Mouse (Mus musculus) MEL (cell line): ENCODE measurements around the gene Rbpms2. TPM values are rescaled to one million over a fixed set of nuclear protein-coding genes. Genes with fewer than 3 reads are reported as not detected.

Source experiments
- DNase-seq: peaks from one replicate; pipeline ENCODE4 v3.0.0; 2011; ENCODE audit warnings: low read depth, low spot score
- H3K27ac ChIP-seq: 2 replicates; pipeline ENCODE4 v1.5.1; 2012; ENCODE audit warnings: low read depth, mild to moderate bottlenecking, control low read depth, low read length, moderate library complexity; ENCODE audit not compliant: control insufficient read depth
- H3K27me3 ChIP-seq, 2 experiments: fragments of 150-350 bp in 1 of 2; sonication (generic) in 1 of 2; 2 replicates each; pipeline ENCODE4 v1.6.1; 2012; ENCODE audit warnings: low read length in 2 of 2, mild to moderate bottlenecking in 2 of 2, improper control_type of control experiment in 1 of 2, moderate library complexity in 1 of 2; ENCODE audit not compliant: insufficient read depth in 2 of 2, control insufficient read depth in 1 of 2
- H3K36me3 ChIP-seq, 2 experiments: 2 replicates each; pipeline ENCODE4 v1.6.1; 2012 to 2014; ENCODE audit warnings: low read length in 2 of 2, improper control_type of control experiment in 1 of 2, inconsistent platforms in 1 of 2, mild to moderate bottlenecking in 1 of 2; ENCODE audit not compliant: insufficient read depth in 2 of 2, control insufficient read depth in 1 of 2
- H3K4me1 ChIP-seq, 2 experiments: fragments of 150-350 bp in 1 of 2; sonication (generic) in 1 of 2; 2 replicates each; pipeline ENCODE4 v1.6.1; 2012; ENCODE audit warnings: low read length in 2 of 2, improper control_type of control experiment in 1 of 2, mild to moderate bottlenecking in 1 of 2; ENCODE audit not compliant: insufficient read depth in 2 of 2, control insufficient read depth in 1 of 2
- H3K4me3 ChIP-seq, 2 experiments: fragments of 150-350 bp in 1 of 2; sonication (generic) in 1 of 2; 2 replicates each; pipeline ENCODE4 v1.5.1; 2012; ENCODE audit warnings: low read depth in 2 of 2, low read length in 2 of 2, mild to moderate bottlenecking in 2 of 2, moderate library complexity in 2 of 2, control low read depth in 1 of 2, improper control_type of control experiment in 1 of 2; ENCODE audit not compliant: control insufficient read depth in 1 of 2, insufficient read depth in 1 of 2
- H3K79me2 ChIP-seq: 2 replicates; pipeline ENCODE4 v1.6.1; 2012; ENCODE audit warnings: mild to moderate bottlenecking, low read length, moderate library complexity; ENCODE audit not compliant: control insufficient read depth, poor library complexity, insufficient read depth
- H3K9ac ChIP-seq: 2 replicates; pipeline ENCODE4 v1.6.1; 2012; ENCODE audit warnings: low read depth, mild to moderate bottlenecking, control low read depth, low read length, moderate library complexity; ENCODE audit not compliant: control insufficient read depth, poor library complexity, severe bottlenecking
- H3K9me3 ChIP-seq: fragments of 150-350 bp; sonication (generic); replicated peaks from 2 replicates; pipeline ENCODE4 v1.6.1; 2012; ENCODE audit warnings: mild to moderate bottlenecking, low read length, improper control_type of control experiment, moderate library complexity; ENCODE audit not compliant: insufficient read depth
- CHD1 ChIP-seq: IDR thresholded peaks from 2 replicates; pipeline ENCODE4 v1.6.1; 2012; ENCODE audit warnings: low read depth, mild to moderate bottlenecking, inconsistent platforms, low read length, improper control_type of control experiment
- ETS1 ChIP-seq: IDR thresholded peaks from 2 replicates; pipeline ENCODE4 v1.6.1; 2012; ENCODE audit warnings: low read depth, mild to moderate bottlenecking, inconsistent platforms, low read length, improper control_type of control experiment, moderate library complexity
- GABPA ChIP-seq: IDR thresholded peaks from 2 replicates; pipeline ENCODE4 v1.6.1; 2012; ENCODE audit warnings: low read depth, mild to moderate bottlenecking, inconsistent platforms, low read length, improper control_type of control experiment, moderate library complexity
- GATA1 ChIP-seq: IDR thresholded peaks from 2 replicates; pipeline ENCODE4 v1.6.1; 2011; ENCODE audit warnings: low read depth, low read length, improper control_type of control experiment
- KAT2A ChIP-seq: conservative IDR thresholded peaks from 2 replicates; pipeline ENCODE4 v1.6.1; 2012; ENCODE audit warnings: low read depth, low read length, improper control_type of control experiment, inconsistent platforms
- MAZ ChIP-seq: IDR thresholded peaks from 2 replicates; pipeline ENCODE4 v1.6.1; 2012; ENCODE audit warnings: low read depth, mild to moderate bottlenecking, inconsistent platforms, low read length, improper control_type of control experiment
- MYB ChIP-seq: IDR thresholded peaks from 2 replicates; pipeline ENCODE4 v1.6.1; 2011; ENCODE audit warnings: mild to moderate bottlenecking, low read depth, low read length, improper control_type of control experiment
- MYC ChIP-seq: IDR thresholded peaks from 2 replicates; pipeline ENCODE4 v1.6.1; 2011; ENCODE audit warnings: low read depth, mild to moderate bottlenecking, low read length, improper control_type of control experiment, moderate library complexity
- POLR2A ChIP-seq, 2 experiments: IDR thresholded peaks; 2 replicates each; pipeline ENCODE4 v1.6.1; 2011 to 2012; ENCODE audit warnings: low read length in 2 of 2, mild to moderate bottlenecking in 2 of 2, control low read depth in 1 of 2, improper control_type of control experiment in 1 of 2, low read depth in 1 of 2, moderate library complexity in 1 of 2; ENCODE audit not compliant: control insufficient read depth in 1 of 2, insufficient read depth in 1 of 2, poor library complexity in 1 of 2
- RAD21 ChIP-seq: IDR thresholded peaks from 2 replicates; pipeline ENCODE4 v1.6.1; 2011; ENCODE audit warnings: mild to moderate bottlenecking, low read depth, low read length, improper control_type of control experiment
- RCOR1 ChIP-seq: IDR thresholded peaks from 2 replicates; pipeline ENCODE4 v1.6.1; 2012; ENCODE audit warnings: low read depth, mild to moderate bottlenecking, inconsistent platforms, low read length, improper control_type of control experiment
- TBP ChIP-seq: IDR thresholded peaks from 2 replicates; pipeline ENCODE4 v1.8.0; 2011; ENCODE audit warnings: low read depth, low read length, improper control_type of control experiment
- TCF12 ChIP-seq: IDR thresholded peaks from 2 replicates; pipeline ENCODE4 v1.6.1; 2014; ENCODE audit warnings: low read depth, mild to moderate bottlenecking, inconsistent platforms, low read length, improper control_type of control experiment, moderate library complexity
- UBTF ChIP-seq: IDR thresholded peaks from 2 replicates; pipeline ENCODE4 v1.6.1; 2012; ENCODE audit warnings: low read depth, mild to moderate bottlenecking, inconsistent platforms, low read length, improper control_type of control experiment, moderate library complexity, borderline replicate concordance; ENCODE audit not compliant: insufficient read depth
- ZKSCAN1 ChIP-seq: IDR thresholded peaks from 2 replicates; pipeline ENCODE4 v1.6.1; 2012; ENCODE audit warnings: low read depth, mild to moderate bottlenecking, inconsistent platforms, low read length, improper control_type of control experiment, moderate library complexity
- ZMIZ1 ChIP-seq: IDR thresholded peaks from 2 replicates; pipeline ENCODE4 v1.6.1; 2012; ENCODE audit warnings: low read depth, mild to moderate bottlenecking, inconsistent platforms, low read length, improper control_type of control experiment, moderate library complexity
- polyA plus RNA-seq, 2 experiments: library from polyadenylated mRNA; stranded (reverse) in 1 of 2; unstranded in 1 of 2; fragments of >175 nt in 1 of 2; fragments of >200 nt in 1 of 2; gene quantifications; 2 replicates each; pipeline versions ENCODE4 v1.2.1 to v1.2.4; 2012; ENCODE audit warnings: low replicate concordance in 2 of 2, low read depth in 1 of 2; ENCODE audit not compliant: insufficient read length in 2 of 2, insufficient read depth in 1 of 2, missing spikeins in 1 of 2
- total RNA-seq: library from RNA; depleted of rRNA; stranded (reverse); fragments of 300-350 nt; gene quantifications from 2 replicates; pipeline ENCODE4 v1.2.3, GENCODE M21; 2012

Gene Rbpms2
- total and polyA plus RNA-seq, 3 experiments: 0.22 TPM; not detected in 2

GRCm38 (mm10) chr9:65592721-65593120 lies 36.7 kb upstream of the Rbpms2 start:
- Histone ChIP-seq H3K9ac (no peak overlapping the region), H3K4me3 (no peak overlapping the region), H3K36me3 (peaks cover 5% of the 10 kb centered on the region in 2 experiments; a peak in 3 of 4 replicates), H3K79me2 (peaks cover 16% of the 10 kb centered on the region), H3K27me3 (no peaks in the 10 kb centered on the region), H3K9me3 (no peaks in the 10 kb centered on the region), H3K27ac (no peak overlapping the region), H3K4me1 (peaks cover 0 to 8% of the 10 kb centered on the region in 2 experiments; a peak in 1 of 4 replicates)
- no peak for DNase-seq
- TF ChIP-seq MAZ (no peak), KAT2A (no peak), TCF12 (no peak)

- Histone ChIP-seq H3K36me3 (peaks cover 5% of the 10 kb centered on the region in 2 experiments; a peak in 3 of 4 replicates), H3K9me3 (no peaks in the 10 kb centered on the region), H3K4me1 (peaks cover 0 to 8% of the 10 kb centered on the region in 2 experiments; a peak in 1 of 4 replicates), H3K27me3 (no peaks in the 10 kb centered on the region), H3K4me3 (no peak overlapping the region), H3K9ac (no peak overlapping the region), H3K79me2 (peaks cover 7% of the 10 kb centered on the region), H3K27ac (no peak overlapping the region)
- no peak for DNase-seq
- TF ChIP-seq RCOR1 (no peak), GABPA (no peak), ZMIZ1 (no peak), MYC (no peak), UBTF (no peak), CHD1 (no peak), ETS1 (no peak), TBP (no peak), ZKSCAN1 (no peak), GATA1 (no peak), RAD21 (no peak), POLR2A (IDR thresholded peaks at IDR 0.05; ENCODE audit: control insufficient read depth in 1 of 2, insufficient read depth in 1 of 2, low read depth in 1 of 2, low read length in 2 of 2, poor library complexity in 1 of 2) (no peak), MYB (no peak)
These were observed 35.9 kb upstream of the Rbpms2 start for GRCm38 (mm10) chr9:65593596-65593995.
